Mouse (Mus musculus): ENCODE data around the gene Tmprss7.

- TF ChIP-seq CTCF (IDR thresholded peaks at IDR 0.05; ENCODE audit: control insufficient read depth, insufficient read depth, insufficient replicate concordance, low read depth, low read length), result no peak
- TF ChIP-seq POLR2A (IDR thresholded peaks at IDR 0.05; ENCODE audit: control insufficient read depth, low read depth, low read length), result no peak
Observed at GRCm38 (mm10) chr16:45690178-45690577, 3.3 kb downstream of the Tmprss7 start.

All from testis, adult 2 months (tissue).